Mouse (Mus musculus): ENCODE results near the gene Pced1a. TPM values are rescaled to one million over a fixed set of nuclear protein-coding genes. Genes with fewer than 3 reads are reported as not detected.

Gene Pced1a
- total and polyA plus RNA-seq, 3 experiments: 6.5 to 13.7 TPM; not detected in 1

DNA sequence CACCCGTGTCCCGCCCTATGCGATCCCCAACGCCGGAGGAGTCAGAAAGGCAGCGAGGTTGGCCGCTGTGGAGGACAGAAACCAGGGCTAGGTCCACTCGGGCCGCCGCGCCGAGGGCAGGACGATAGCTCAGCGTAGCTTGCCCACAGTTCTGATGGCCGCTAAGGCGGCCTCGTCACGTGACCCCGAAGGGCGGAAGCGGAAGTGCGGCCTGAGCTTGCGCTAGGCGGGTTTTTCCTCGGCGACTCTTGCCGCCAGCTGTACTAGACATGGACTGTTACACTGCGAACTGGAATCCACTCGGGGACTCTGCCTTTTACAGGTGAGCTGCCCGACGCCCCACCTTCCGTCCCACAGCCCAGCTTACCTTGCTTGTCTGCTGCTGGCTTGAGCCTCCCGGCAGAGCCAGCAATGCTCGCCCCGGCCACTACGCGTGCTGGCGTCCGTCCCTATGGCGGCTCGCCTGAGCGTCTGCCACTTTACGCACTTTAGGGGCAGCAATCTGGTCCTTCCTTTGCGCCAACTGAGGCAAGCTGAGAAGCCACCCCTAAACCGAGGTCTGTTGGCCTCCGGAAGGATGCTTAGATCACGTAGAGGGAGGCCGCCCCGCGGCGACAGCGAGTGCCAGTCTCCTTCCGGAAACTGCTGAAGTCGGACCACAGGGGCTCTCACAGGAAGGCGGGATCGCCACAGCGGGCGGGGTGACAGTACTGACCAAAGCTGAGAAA is at the start of gene Pced1a, which contains the start of gene Vps16 (continued):
- TF ChIP-seq EP300 (IDR thresholded peaks at IDR 0.05; ENCODE audit: low read depth in 1 of 2, low read length in 2 of 2) (0 out of 4 replicates have a peak, but pooled peaks of 1 of the 2 experiments have one; percentile 8), TCF12 (IDR thresholded peaks at IDR 0.05; ENCODE audit: low read depth, low read length) (no peak; the same call in 1 of the 2 replicates), TBP (IDR thresholded peaks at IDR 0.05; ENCODE audit: low read depth, low read length) (peak; percentile 64), MAX (IDR thresholded peaks at IDR 0.05; ENCODE audit: low read length) (peak; percentile 90), MAFK (IDR thresholded peaks at IDR 0.05; ENCODE audit: borderline replicate concordance, low read depth, low read length) (no peak)

DNA sequence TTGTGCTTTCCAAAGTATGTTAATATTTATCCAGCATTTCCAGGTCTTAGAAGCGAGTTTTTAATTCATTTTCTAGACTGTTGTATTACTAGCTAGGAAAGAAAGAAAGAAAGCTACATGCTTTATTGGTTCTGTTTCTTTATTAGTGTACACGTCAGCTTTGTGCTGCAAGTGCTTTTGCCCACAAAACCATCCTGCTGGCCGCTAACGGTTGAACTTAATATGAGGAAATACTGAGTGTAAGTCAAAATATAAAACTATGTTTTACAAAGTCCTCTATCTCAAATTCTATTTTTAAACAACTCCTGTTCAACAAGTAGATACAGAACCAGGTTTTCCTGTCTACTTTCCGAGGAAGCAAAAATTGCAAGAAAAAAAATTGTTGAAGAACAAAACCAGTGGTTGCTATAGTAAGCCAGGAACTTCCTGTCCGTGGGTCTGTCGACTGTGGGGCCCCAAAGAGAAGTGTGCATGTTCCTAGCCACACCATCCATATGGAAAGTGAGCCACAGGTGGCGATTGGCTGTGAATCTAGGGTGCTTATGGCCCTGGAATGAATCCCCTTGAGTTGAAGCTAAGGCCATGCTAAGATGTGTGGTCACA is 48.5 kb upstream of the Pced1a start:
- Histone ChIP-seq H3K27me3 (ENCODE audit: control insufficient read depth in 1 of 2, insufficient read depth in 2 of 2, low read length in 2 of 2) (no peaks in the 10 kb centered on the region), H3K9me3 (replicated peaks; ENCODE audit: insufficient read depth, low read length) (no peaks in the 10 kb centered on the region), H3K4me1 (ENCODE audit: control insufficient read depth in 1 of 2, insufficient read depth in 2 of 2, low read length in 2 of 2) (peaks cover 14 to 30% of the 10 kb centered on the region in 2 experiments), H3K9ac (ENCODE audit: control insufficient read depth, low read depth, low read length, poor library complexity, severe bottlenecking) (peak overlapping the region; percentile 27), H3K79me2 (ENCODE audit: control insufficient read depth, insufficient read depth, low read length, poor library complexity) (peaks cover 21% of the 10 kb centered on the region), H3K27ac (ENCODE audit: control insufficient read depth, low read depth, low read length) (peak overlapping the region; percentile 54), H3K36me3 (ENCODE audit: control insufficient read depth in 1 of 2, insufficient read depth in 2 of 2, low read length in 2 of 2) (peaks cover 2 to 38% of the 10 kb centered on the region in 2 experiments; a peak in 3 of 4 replicates), H3K4me3 (ENCODE audit: control insufficient read depth in 1 of 2, insufficient read depth in 1 of 2, low read depth in 2 of 2, low read length in 2 of 2) (peak overlapping the region; percentile 18 to 44; a peak in 3 of 4 replicates)
- TF ChIP-seq ELF1 (IDR thresholded peaks at IDR 0.05; ENCODE audit: low read depth, low read length) (no peak), MYB (IDR thresholded peaks at IDR 0.05; ENCODE audit: low read depth, low read length) (peak; percentile 30; the same call in 1 of the 2 replicates), MEF2A (IDR thresholded peaks at IDR 0.05; ENCODE audit: extremely low read depth, insufficient replicate concordance, low read depth, low read length, poor library complexity, severe bottlenecking) (peak; percentile 16; the same call in 1 of the 2 replicates), MAZ (IDR thresholded peaks at IDR 0.05; ENCODE audit: low read depth, low read length) (no peak), SIN3A (IDR thresholded peaks at IDR 0.05; ENCODE audit: low read length) (peak; percentile 45; the same call in 1 of the 2 replicates), ZNF384 (IDR thresholded peaks at IDR 0.05; ENCODE audit: low read depth, low read length) (peak; percentile 70), TBP (IDR thresholded peaks at IDR 0.05; ENCODE audit: low read depth, low read length) (no peak), EP300 (IDR thresholded peaks at IDR 0.05; ENCODE audit: low read depth in 1 of 2, low read length in 2 of 2) (0 out of 4 replicates have a peak, but pooled peaks of 1 of the 2 experiments have one; percentile 5)
- peak; percentile 52 for DNase-seq (ENCODE audit: low read depth, low spot score)

DNA sequence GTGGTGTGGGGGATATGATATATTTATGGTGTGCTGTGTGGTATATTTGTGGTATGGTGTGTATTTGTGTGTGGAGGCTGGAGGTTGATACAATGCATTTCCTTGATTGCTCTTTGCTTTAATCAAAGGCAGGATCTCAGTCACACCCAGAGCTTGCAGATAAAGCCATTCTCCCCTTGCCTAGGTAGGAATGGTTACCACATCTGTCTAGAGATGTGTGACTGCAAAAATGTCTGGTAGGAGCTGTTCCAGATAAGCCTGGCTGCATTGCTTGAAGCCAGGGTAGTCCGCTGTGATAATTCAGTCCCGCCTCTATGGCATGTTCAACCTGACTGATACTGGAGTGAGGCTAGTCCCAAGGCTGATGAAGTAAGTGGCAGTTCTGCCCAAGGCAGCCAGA is 45.4 kb upstream of the Pced1a start:
- Histone ChIP-seq H3K27ac (ENCODE audit: control insufficient read depth, low read depth, low read length) (peak overlapping the region; percentile 18), H3K79me2 (ENCODE audit: control insufficient read depth, insufficient read depth, low read length, poor library complexity) (peaks cover 13% of the 10 kb centered on the region), H3K4me1 (ENCODE audit: control insufficient read depth in 1 of 2, insufficient read depth in 2 of 2, low read length in 2 of 2) (peaks cover 33 to 47% of the 10 kb centered on the region in 2 experiments), H3K9ac (ENCODE audit: control insufficient read depth, low read depth, low read length, poor library complexity, severe bottlenecking) (no peak overlapping the region), H3K4me3 (ENCODE audit: control insufficient read depth in 1 of 2, insufficient read depth in 1 of 2, low read depth in 2 of 2, low read length in 2 of 2) (no peak overlapping the region), H3K36me3 (ENCODE audit: control insufficient read depth in 1 of 2, insufficient read depth in 2 of 2, low read length in 2 of 2) (peaks cover 0 to 60% of the 10 kb centered on the region in 2 experiments; a peak in 2 of 4 replicates), H3K27me3 (ENCODE audit: control insufficient read depth in 1 of 2, insufficient read depth in 2 of 2, low read length in 2 of 2) (no peaks in the 10 kb centered on the region), H3K9me3 (replicated peaks; ENCODE audit: insufficient read depth, low read length) (no peaks in the 10 kb centered on the region)
- DNase-seq (ENCODE audit: low read depth, low spot score): peak; percentile 90
- TF ChIP-seq MAX (IDR thresholded peaks at IDR 0.05; ENCODE audit: low read length) (no peak), BHLHE40 (IDR thresholded peaks at IDR 0.05; ENCODE audit: borderline replicate concordance, low read depth, low read length) (peak; percentile 90), MAFK (IDR thresholded peaks at IDR 0.05; ENCODE audit: borderline replicate concordance, low read depth, low read length) (peak; percentile 70; the same call in 1 of the 2 replicates), UBTF (IDR thresholded peaks at IDR 0.05; ENCODE audit: borderline replicate concordance, insufficient read depth, low read depth, low read length) (no peak), SIN3A (IDR thresholded peaks at IDR 0.05; ENCODE audit: low read length) (peak; percentile 87), RCOR1 (IDR thresholded peaks at IDR 0.05; ENCODE audit: low read depth, low read length) (peak; percentile 95), POLR2AphosphoS5 (IDR thresholded peaks at IDR 0.05; ENCODE audit: borderline replicate concordance, low read depth, low read length) (no peak), USF1 (IDR thresholded peaks at IDR 0.05; ENCODE audit: low read depth, low read length) (no peak), TBP (IDR thresholded peaks at IDR 0.05; ENCODE audit: low read depth, low read length) (no peak), POLR2AphosphoS2 (IDR thresholded peaks at IDR 0.05; ENCODE audit: low read length) (no peak), MEF2A (IDR thresholded peaks at IDR 0.05; ENCODE audit: extremely low read depth, insufficient replicate concordance, low read depth, low read length, poor library complexity, severe bottlenecking) (peak; percentile 72; the same call in 1 of the 2 replicates), KAT2A (conservative IDR thresholded peaks at IDR 0.05; ENCODE audit: low read depth, low read length) (no peak), ELF1 (IDR thresholded peaks at IDR 0.05; ENCODE audit: low read depth, low read length) (peak; percentile 50), EP300 (IDR thresholded peaks at IDR 0.05; ENCODE audit: low read depth in 1 of 2, low read length in 2 of 2) (peak; percentile 91), MYC (IDR thresholded peaks at IDR 0.05; ENCODE audit: low read depth, low read length) (0 out of 2 replicates have a peak, but pooled peaks have one; percentile 23), CTCF (IDR thresholded peaks at IDR 0.05 in 2 of 3, conservative IDR thresholded peaks at IDR 0.05 in 1 of 3; ENCODE audit: control insufficient read depth in 1 of 3, insufficient read depth in 1 of 3, low read depth in 2 of 3, low read length in 3 of 3, poor library complexity in 1 of 3, severe bottlenecking in 1 of 3) (no peak), POLR2A (IDR thresholded peaks at IDR 0.05; ENCODE audit: control insufficient read depth in 1 of 2, insufficient read depth in 1 of 2, low read depth in 1 of 2, low read length in 2 of 2, poor library complexity in 1 of 2) (no peak), ZMIZ1 (IDR thresholded peaks at IDR 0.05; ENCODE audit: low read depth, low read length) (no peak), ZNF384 (IDR thresholded peaks at IDR 0.05; ENCODE audit: low read depth, low read length) (peak; percentile 17; the same call in 1 of the 2 replicates), GATA1 (IDR thresholded peaks at IDR 0.05; ENCODE audit: low read depth, low read length) (peak; percentile 96), MAZ (IDR thresholded peaks at IDR 0.05; ENCODE audit: low read depth, low read length) (peak; percentile 32; the same call in 1 of the 2 replicates)
